Mouse (Mus musculus): Measurements from ENCODE around the gene Cdon.

- TF ChIP-seq CTCF (IDR thresholded peaks at IDR 0.05; ENCODE audit: low read depth, low read length) = no peak
- TF ChIP-seq GATA1 (IDR thresholded peaks at IDR 0.05; ENCODE audit: borderline replicate concordance, low read length) = no peak
Observed at GRCm38 (mm10) chr9:35520631-35521348, 99.9 kb downstream of the Cdon start.

All from G1E (cell line).